Mouse (Mus musculus): ENCODE data around the gene Nxph4. TPM values are rescaled to one million over a fixed set of nuclear protein-coding genes. Genes with fewer than 3 reads are reported as not detected.
A peak's percentile ranks its signal among the peaks of the same experiment; 100 is the strongest.

Gene Nxph4
- polyA plus RNA-seq, 1 experiment, result not detected

DNA sequence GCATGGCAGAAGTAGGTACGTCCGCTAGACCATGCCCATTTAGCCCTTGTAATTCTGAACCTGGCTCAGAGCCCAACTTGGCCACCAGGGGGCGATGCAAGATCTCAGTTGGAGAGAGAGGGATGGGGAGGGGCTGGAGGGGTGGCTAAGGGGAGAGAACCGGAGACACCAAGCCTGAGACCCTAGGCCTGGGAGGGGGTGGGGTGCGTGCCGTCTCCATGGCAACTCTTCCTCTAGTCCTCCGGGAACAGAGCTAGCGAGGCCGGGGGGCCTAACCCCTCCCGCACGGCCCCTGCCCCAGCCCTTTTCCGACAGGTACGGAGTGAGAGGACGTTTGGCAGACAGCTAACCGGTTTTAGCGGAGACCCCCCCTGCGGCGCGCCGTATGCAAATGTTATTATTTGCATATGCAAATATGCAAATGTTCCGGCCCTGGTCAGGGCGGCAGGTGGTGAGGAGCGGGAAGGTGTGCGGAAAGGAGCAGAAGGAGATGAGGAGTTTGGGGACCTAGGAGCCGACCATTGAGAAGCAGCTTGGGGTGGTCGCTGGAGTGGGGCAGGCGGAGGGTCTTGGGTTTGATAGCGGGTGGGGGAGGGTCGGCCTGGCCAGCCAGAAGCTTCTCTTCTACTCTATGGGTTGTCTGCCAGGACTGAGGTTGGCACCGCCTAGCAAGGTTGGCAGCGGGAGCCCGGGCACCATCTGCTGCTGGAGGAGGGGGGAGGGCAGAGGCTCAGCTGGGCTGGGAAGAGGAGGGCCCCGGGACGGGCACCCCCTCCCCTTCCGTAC, 25.1 kb downstream of the Nxph4 start:
- Histone ChIP-seq H3K4me1 (ENCODE audit: control insufficient read depth) (peaks cover 45% of the 10 kb centered on the region), H3K9me3 (ENCODE audit: control insufficient read depth, low read length) (peaks cover 13% of the 10 kb centered on the region; the same call in 1 of the 2 replicates), H3K4me3 (replicated peaks) (peak overlapping the region; percentile 44), H3K36me3 (ENCODE audit: control insufficient read depth) (no peaks in the 10 kb centered on the region), H3K27me3 (ENCODE audit: control insufficient read depth) (peaks cover 75% of the 10 kb centered on the region)
- no peak for TF ChIP-seq GATA1 (IDR thresholded peaks at IDR 0.05; ENCODE audit: low read length)
- TF ChIP-seq TAL1 (IDR thresholded peaks at IDR 0.05; ENCODE audit: low read length), result no peak

DNA sequence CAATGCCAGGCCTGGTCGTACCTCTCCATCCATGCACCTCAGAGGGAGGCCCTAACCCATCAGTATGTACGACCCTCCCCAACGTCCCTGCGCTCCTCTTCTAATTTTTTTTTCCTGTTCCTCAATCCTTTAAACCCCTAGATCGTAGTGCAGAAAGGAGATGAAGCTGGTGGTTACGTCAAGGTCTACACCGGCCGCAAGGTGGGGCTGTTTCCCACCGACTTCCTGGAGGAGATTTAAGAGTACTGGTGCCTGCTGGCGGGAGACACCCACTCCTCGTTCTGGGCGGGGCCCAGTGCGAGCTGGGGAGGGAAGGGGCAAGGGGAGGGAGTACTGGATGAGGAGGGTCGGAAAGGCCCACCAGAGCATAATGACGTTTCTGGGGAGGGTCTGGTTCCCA, 26.1 kb downstream of the Nxph4 start:
- Histone ChIP-seq H3K4me1 (ENCODE audit: control insufficient read depth) (peaks cover 35% of the 10 kb centered on the region), H3K36me3 (ENCODE audit: control insufficient read depth) (no peaks in the 10 kb centered on the region), H3K27me3 (ENCODE audit: control insufficient read depth) (peaks cover 64% of the 10 kb centered on the region), H3K9me3 (ENCODE audit: control insufficient read depth, low read length) (peaks cover 13% of the 10 kb centered on the region; the same call in 1 of the 2 replicates), H3K4me3 (replicated peaks) (no peak overlapping the region)
- no peak for TF ChIP-seq TAL1 (IDR thresholded peaks at IDR 0.05; ENCODE audit: low read length)
- TF ChIP-seq GATA1 (IDR thresholded peaks at IDR 0.05; ENCODE audit: low read length), result no peak

DNA sequence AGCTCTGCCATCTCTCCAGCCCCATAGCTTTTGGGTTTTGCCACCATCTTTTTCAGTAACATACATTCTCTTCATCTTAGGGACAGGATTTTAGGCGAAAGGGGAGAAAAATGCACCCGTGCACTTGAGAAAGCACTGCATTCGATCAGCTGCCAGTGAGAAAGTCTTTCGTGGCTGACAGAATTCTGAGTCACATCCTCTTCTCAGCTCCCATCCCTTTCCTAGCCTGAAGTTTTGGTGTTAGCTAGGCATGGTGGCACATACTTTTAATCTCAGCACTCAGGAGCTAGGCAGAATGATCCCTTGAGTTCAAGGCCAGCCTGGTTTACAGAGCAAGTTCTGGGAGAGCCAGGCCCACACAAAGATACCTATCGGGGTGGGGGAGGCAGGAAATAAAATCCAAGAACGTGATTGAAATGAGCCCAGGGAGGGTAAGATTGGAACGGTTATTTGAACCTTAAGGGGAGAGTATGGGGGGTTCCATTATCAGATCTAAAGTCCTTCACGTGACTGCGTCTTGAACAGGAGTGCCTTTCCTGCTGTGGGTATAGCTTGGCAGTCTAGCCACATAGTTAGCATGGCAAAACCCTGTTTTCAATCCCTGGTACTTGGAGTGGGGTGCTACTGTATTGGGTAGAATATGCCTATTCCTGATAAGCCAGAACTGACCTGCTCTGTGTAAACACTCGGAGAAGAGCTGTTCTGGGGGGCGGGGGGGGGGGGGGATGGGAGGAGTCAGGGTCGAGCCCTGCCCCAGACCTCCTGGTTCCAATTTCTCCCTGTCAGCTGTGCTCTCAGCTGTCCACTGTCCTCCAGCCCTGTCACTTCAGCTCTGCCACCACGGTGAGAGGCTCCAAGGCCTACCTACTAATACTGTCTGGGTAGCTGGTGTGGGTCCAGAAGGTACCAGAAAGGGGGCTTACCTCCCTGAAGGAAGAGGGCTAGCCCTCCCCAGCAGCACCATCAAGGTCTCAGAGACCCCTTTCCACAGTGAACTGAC, 33.2 kb downstream of the Nxph4 start, which contains the start of gene Stac3:
Gene Stac3 (plus strand): TSS at position 793 of the 1,000 bp plus-strand sequence.
- TF ChIP-seq TAL1 (IDR thresholded peaks at IDR 0.05; ENCODE audit: low read length) (no peak), GATA1 (IDR thresholded peaks at IDR 0.05; ENCODE audit: low read length) (no peak)
- Histone ChIP-seq H3K9me3 (ENCODE audit: control insufficient read depth, low read length) (no peaks in the 10 kb centered on the region), H3K27me3 (ENCODE audit: control insufficient read depth) (no peaks in the 10 kb centered on the region), H3K4me3 (replicated peaks) (no peak within 1 kb of the TSS), H3K36me3 (ENCODE audit: control insufficient read depth) (peaks cover 30% of the 10 kb centered on the region), H3K4me1 (ENCODE audit: control insufficient read depth) (no peaks in the 10 kb centered on the region)

DNA sequence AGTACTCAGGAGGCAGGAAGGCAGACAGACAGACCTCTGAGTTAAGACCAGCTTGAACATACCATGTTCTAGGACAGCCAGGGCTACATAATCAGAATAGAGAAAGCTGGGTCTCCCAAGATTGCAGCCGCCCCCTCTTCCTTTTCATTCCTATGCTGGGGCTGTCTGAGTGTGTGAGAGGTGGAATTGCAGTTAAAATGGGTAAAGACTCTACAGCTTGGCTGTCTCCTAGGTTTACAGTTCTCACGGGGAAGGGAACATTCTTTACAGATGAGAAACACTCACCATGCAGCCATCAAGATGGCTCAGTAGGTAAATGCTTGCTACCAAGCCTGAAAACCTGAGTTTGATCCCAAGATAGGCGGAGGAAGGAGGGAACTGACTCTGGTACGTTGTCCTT, 34.3 kb downstream of the Nxph4 start:
- H3K9me3 ChIP-seq (ENCODE audit: control insufficient read depth, low read length), result no peaks in the 10 kb centered on the region
- TF ChIP-seq TAL1 (IDR thresholded peaks at IDR 0.05; ENCODE audit: low read length) (no peak), GATA1 (IDR thresholded peaks at IDR 0.05; ENCODE audit: low read length) (no peak)
- H3K27me3 ChIP-seq (ENCODE audit: control insufficient read depth), result no peaks in the 10 kb centered on the region
- H3K4me1 ChIP-seq (ENCODE audit: control insufficient read depth), result no peaks in the 10 kb centered on the region
- no peak overlapping the region for H3K4me3 ChIP-seq (replicated peaks)
- peaks cover 38% of the 10 kb centered on the region for H3K36me3 ChIP-seq (ENCODE audit: control insufficient read depth)

DNA sequence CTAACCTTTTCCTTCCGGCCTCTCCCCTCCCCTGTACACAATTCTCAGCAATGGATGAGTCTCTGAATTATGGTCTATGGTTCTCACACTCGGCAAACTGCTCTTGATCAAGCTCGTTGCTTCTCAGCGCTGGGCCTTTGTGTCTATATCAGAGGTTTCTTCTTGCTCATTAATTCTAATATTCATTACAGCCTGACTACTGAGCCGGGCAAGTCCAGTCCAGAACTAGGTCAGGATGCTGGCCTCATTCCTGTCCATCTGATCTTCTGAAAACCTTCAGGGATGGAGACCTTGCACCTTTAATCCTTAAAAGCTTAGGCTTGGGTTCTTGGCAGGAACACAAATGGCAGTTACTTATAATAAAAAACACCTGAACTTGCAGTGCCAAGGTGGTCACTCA, 34.8 kb downstream of the Nxph4 start:
- no peak for TF ChIP-seq GATA1 (IDR thresholded peaks at IDR 0.05; ENCODE audit: low read length)
- TF ChIP-seq TAL1 (IDR thresholded peaks at IDR 0.05; ENCODE audit: low read length), result no peak
- H3K27me3 ChIP-seq (ENCODE audit: control insufficient read depth), result no peaks in the 10 kb centered on the region
- no peaks in the 10 kb centered on the region for H3K9me3 ChIP-seq (ENCODE audit: control insufficient read depth, low read length)
- H3K4me3 ChIP-seq (replicated peaks), result no peak overlapping the region
- H3K4me1 ChIP-seq (ENCODE audit: control insufficient read depth), result no peaks in the 10 kb centered on the region
- peaks cover 43% of the 10 kb centered on the region for H3K36me3 ChIP-seq (ENCODE audit: control insufficient read depth)

DNA sequence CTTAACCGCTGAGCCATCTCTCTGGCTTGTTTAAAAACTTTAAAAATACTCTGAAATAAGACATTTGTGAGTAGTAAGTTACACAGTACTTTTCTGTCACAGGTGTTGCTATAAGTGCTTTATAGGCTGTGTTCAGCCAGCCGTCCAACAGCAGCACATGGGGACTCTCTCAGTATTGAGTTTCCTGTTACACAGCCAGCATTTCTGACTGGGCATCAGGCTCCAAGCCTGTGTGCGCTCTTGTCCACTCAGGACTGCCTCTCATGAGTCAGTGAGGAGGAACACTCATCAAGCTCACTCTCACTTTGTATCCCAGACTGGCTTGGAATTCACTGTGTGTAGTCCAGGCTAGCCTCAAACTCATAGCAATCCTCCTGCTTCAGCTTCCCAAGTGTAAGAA, 38.2 kb downstream of the Nxph4 start:
- Histone ChIP-seq H3K27me3 (ENCODE audit: control insufficient read depth) (no peaks in the 10 kb centered on the region), H3K4me1 (ENCODE audit: control insufficient read depth) (no peaks in the 10 kb centered on the region), H3K36me3 (ENCODE audit: control insufficient read depth) (peaks cover 73% of the 10 kb centered on the region), H3K4me3 (replicated peaks) (no peak overlapping the region), H3K9me3 (ENCODE audit: control insufficient read depth, low read length) (peaks cover 7% of the 10 kb centered on the region)
- TF ChIP-seq TAL1 (IDR thresholded peaks at IDR 0.05; ENCODE audit: low read length) (no peak), GATA1 (IDR thresholded peaks at IDR 0.05; ENCODE audit: low read length) (no peak)

DNA sequence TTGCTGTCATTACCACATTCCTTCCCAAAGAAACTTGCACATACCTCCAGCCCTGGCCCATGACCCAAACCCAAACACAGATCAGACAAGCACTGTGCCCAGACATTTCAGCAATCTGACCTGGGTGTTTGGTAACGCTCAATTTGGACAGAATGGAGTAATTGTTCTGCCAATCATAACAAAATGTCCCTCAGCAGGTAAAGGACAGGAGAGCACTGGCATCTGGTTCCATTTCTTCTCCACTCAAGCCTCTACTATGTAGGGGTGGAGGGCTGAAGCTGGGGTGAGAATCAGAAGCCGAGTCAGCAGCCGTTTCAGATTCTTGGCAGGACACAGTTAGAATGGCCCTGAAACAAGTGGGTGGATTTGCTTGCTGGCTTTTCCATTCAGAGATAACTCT, 42.2 kb downstream of the Nxph4 start:
- no peak for TF ChIP-seq GATA1 (IDR thresholded peaks at IDR 0.05; ENCODE audit: low read length)
- no peak for TF ChIP-seq TAL1 (IDR thresholded peaks at IDR 0.05; ENCODE audit: low read length)
- Histone ChIP-seq H3K36me3 (ENCODE audit: control insufficient read depth) (peaks cover 82% of the 10 kb centered on the region), H3K27me3 (ENCODE audit: control insufficient read depth) (no peaks in the 10 kb centered on the region), H3K4me3 (replicated peaks) (no peak overlapping the region), H3K4me1 (ENCODE audit: control insufficient read depth) (no peaks in the 10 kb centered on the region), H3K9me3 (ENCODE audit: control insufficient read depth, low read length) (peaks cover 7% of the 10 kb centered on the region)

DNA sequence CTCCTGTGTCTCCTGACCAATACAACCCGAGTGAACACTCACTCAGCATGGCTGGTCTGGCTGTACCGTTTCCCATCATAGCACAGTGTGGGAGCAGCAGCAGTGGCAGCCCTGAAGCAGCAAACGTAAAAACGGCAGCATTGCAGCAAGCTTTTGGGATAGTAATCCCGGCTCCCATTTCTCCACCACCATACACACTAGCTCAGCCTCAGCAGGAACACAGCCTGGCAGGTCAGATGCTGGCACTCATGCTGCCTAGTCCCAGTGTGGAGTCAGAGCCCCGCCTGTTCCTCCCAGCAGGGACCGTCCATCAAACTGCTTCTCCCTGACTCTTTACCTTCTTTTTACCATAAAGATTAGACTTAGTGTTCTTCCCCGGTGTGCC, 43.2 kb downstream of the Nxph4 start:
- H3K9me3 ChIP-seq (ENCODE audit: control insufficient read depth, low read length), result peaks cover 7% of the 10 kb centered on the region
- H3K4me1 ChIP-seq (ENCODE audit: control insufficient read depth), result no peaks in the 10 kb centered on the region
- no peak for TF ChIP-seq GATA1 (IDR thresholded peaks at IDR 0.05; ENCODE audit: low read length)
- TF ChIP-seq TAL1 (IDR thresholded peaks at IDR 0.05; ENCODE audit: low read length), result no peak
- no peak overlapping the region for H3K4me3 ChIP-seq (replicated peaks)
- H3K36me3 ChIP-seq (ENCODE audit: control insufficient read depth), result peaks cover 76% of the 10 kb centered on the region
- no peaks in the 10 kb centered on the region for H3K27me3 ChIP-seq (ENCODE audit: control insufficient read depth)
